Mouse (Mus musculus): ENCODE results near the gene Gys1. TPM values are rescaled to one million over a fixed set of nuclear protein-coding genes. Genes with fewer than 3 reads are reported as not detected.

Gene Gys1
- polyA plus RNA-seq, 1 experiment: 12.4 TPM

- peaks cover 10% of the 10 kb centered on the region for H3K36me3 ChIP-seq (ENCODE audit: control insufficient read depth, insufficient read depth, low read length)
- peak overlapping the region; percentile 74 for H3K4me3 ChIP-seq (ENCODE audit: extremely low read depth, insufficient read depth, insufficient read length)
- WGBS: under 1% methylated on average over 7 of the region's 7 CpGs
- TF ChIP-seq CTCF (IDR thresholded peaks at IDR 0.05; ENCODE audit: extremely low read depth, insufficient read depth, insufficient read length, insufficient replicate concordance) (no peak), POLR2A (IDR thresholded peaks at IDR 0.05; ENCODE audit: low read depth, low read length) (no peak)
- no peaks in the 10 kb centered on the region for H3K27me3 ChIP-seq (ENCODE audit: control insufficient read depth, insufficient read depth, low read length)
- no peak for DNase-seq (ENCODE audit: low read depth in 1 of 2, low spot score in 2 of 2)
- peaks cover 10% of the 10 kb centered on the region; the same call in 1 of the 2 replicates for H3K4me1 ChIP-seq (ENCODE audit: control insufficient read depth, insufficient read depth, insufficient read length)
- peak overlapping the region; percentile 72 for H3K27ac ChIP-seq (ENCODE audit: insufficient read depth, low read length)
Measured at GRCm38 (mm10) chr7:45433835-45434202, 825 bp upstream of the Gys1 start.

GRCm38 (mm10) chr7:45435038-45435437, 394 bp downstream of the Gys1 start:
- H3K4me1 ChIP-seq (ENCODE audit: control insufficient read depth, insufficient read depth, insufficient read length): peaks cover 10% of the 10 kb centered on the region; the same call in 1 of the 2 replicates
- no peaks in the 10 kb centered on the region for H3K27me3 ChIP-seq (ENCODE audit: control insufficient read depth, insufficient read depth, low read length)
- H3K27ac ChIP-seq (ENCODE audit: insufficient read depth, low read length): no peak overlapping the region
- DNase-seq (ENCODE audit: low read depth in 1 of 2, low spot score in 2 of 2): no peak
- 6% methylated on average over 16 of the region's 16 CpGs for WGBS
- H3K4me3 ChIP-seq (ENCODE audit: extremely low read depth, insufficient read depth, insufficient read length): peak overlapping the region; percentile 61
- TF ChIP-seq POLR2A (IDR thresholded peaks at IDR 0.05; ENCODE audit: low read depth, low read length): no peak
- TF ChIP-seq CTCF (IDR thresholded peaks at IDR 0.05; ENCODE audit: extremely low read depth, insufficient read depth, insufficient read length, insufficient replicate concordance): no peak
- peaks cover 6% of the 10 kb centered on the region for H3K36me3 ChIP-seq (ENCODE audit: control insufficient read depth, insufficient read depth, low read length)

- no peak overlapping the region for H3K4me3 ChIP-seq (ENCODE audit: extremely low read depth, insufficient read depth, insufficient read length)
- H3K4me1 ChIP-seq (ENCODE audit: control insufficient read depth, insufficient read depth, insufficient read length): peaks cover 10% of the 10 kb centered on the region; the same call in 1 of the 2 replicates
- H3K27ac ChIP-seq (ENCODE audit: insufficient read depth, low read length): no peak overlapping the region
- no peak for DNase-seq (ENCODE audit: low read depth in 1 of 2, low spot score in 2 of 2)
- 97% methylated on average over 5 of the region's 5 CpGs for WGBS
- TF ChIP-seq POLR2A (IDR thresholded peaks at IDR 0.05; ENCODE audit: low read depth, low read length) (no peak), CTCF (IDR thresholded peaks at IDR 0.05; ENCODE audit: extremely low read depth, insufficient read depth, insufficient read length, insufficient replicate concordance) (no peak)
- no peaks in the 10 kb centered on the region for H3K27me3 ChIP-seq (ENCODE audit: control insufficient read depth, insufficient read depth, low read length)
- H3K36me3 ChIP-seq (ENCODE audit: control insufficient read depth, insufficient read depth, low read length): 0 out of 2 replicates have a peak, but pooled peaks cover 2% of the 10 kb centered on the region
Measured at GRCm38 (mm10) chr7:45436444-45436843, 1.8 kb downstream of the Gys1 start.

- no peak for TF ChIP-seq CTCF (IDR thresholded peaks at IDR 0.05; ENCODE audit: extremely low read depth, insufficient read depth, insufficient read length, insufficient replicate concordance)
- no peak for TF ChIP-seq POLR2A (IDR thresholded peaks at IDR 0.05; ENCODE audit: low read depth, low read length)
- Histone ChIP-seq H3K27ac (ENCODE audit: insufficient read depth, low read length) (no peak overlapping the region), H3K4me3 (ENCODE audit: extremely low read depth, insufficient read depth, insufficient read length) (no peak overlapping the region), H3K4me1 (ENCODE audit: control insufficient read depth, insufficient read depth, insufficient read length) (peaks cover 10% of the 10 kb centered on the region; the same call in 1 of the 2 replicates), H3K27me3 (ENCODE audit: control insufficient read depth, insufficient read depth, low read length) (no peaks in the 10 kb centered on the region), H3K36me3 (ENCODE audit: control insufficient read depth, insufficient read depth, low read length) (0 out of 2 replicates have a peak, but pooled peaks cover 2% of the 10 kb centered on the region)
- no peak for DNase-seq (ENCODE audit: low read depth in 1 of 2, low spot score in 2 of 2)
- 86% methylated on average over 6 of the region's 6 CpGs for WGBS
Measured at GRCm38 (mm10) chr7:45437046-45437445, 2.4 kb downstream of the Gys1 start.

- Histone ChIP-seq H3K27ac (ENCODE audit: insufficient read depth, low read length) (no peak within 1 kb of the TSS), H3K27me3 (ENCODE audit: control insufficient read depth, insufficient read depth, low read length) (no peaks in the 10 kb centered on the region), H3K4me1 (ENCODE audit: control insufficient read depth, insufficient read depth, insufficient read length) (peaks cover 10% of the 10 kb centered on the region; the same call in 1 of the 2 replicates), H3K4me3 (ENCODE audit: extremely low read depth, insufficient read depth, insufficient read length) (no peak within 1 kb of the TSS), H3K36me3 (ENCODE audit: control insufficient read depth, insufficient read depth, low read length) (0 out of 2 replicates have a peak, but pooled peaks cover 2% of the 10 kb centered on the region)
- TF ChIP-seq POLR2A (IDR thresholded peaks at IDR 0.05; ENCODE audit: low read depth, low read length) (no peak), CTCF (IDR thresholded peaks at IDR 0.05; ENCODE audit: extremely low read depth, insufficient read depth, insufficient read length, insufficient replicate concordance) (no peak)
- WGBS: 74% methylated on average over 19 of the region's 19 CpGs
- DNase-seq (ENCODE audit: low read depth in 1 of 2, low spot score in 2 of 2): no peak
Measured at GRCm38 (mm10) chr7:45437521-45438276, 3.1 kb downstream of the Gys1 start, which contains the start of gene Ruvbl2. TSS of gene Ruvbl2 (minus strand) at chr7:45438096.

GRCm38 (mm10) chr7:45443526-45444420, 9.1 kb downstream of the Gys1 start:
- TF ChIP-seq POLR2A (IDR thresholded peaks at IDR 0.05; ENCODE audit: low read depth, low read length) (no peak), CTCF (IDR thresholded peaks at IDR 0.05; ENCODE audit: extremely low read depth, insufficient read depth, insufficient read length, insufficient replicate concordance) (no peak)
- WGBS: 86% methylated on average over 22 of the region's 22 CpGs
- Histone ChIP-seq H3K4me1 (ENCODE audit: control insufficient read depth, insufficient read depth, insufficient read length) (no peaks in the 10 kb centered on the region), H3K36me3 (ENCODE audit: control insufficient read depth, insufficient read depth, low read length) (0 out of 2 replicates have a peak, but pooled peaks cover 3% of the 10 kb centered on the region), H3K4me3 (ENCODE audit: extremely low read depth, insufficient read depth, insufficient read length) (no peak overlapping the region), H3K27ac (ENCODE audit: insufficient read depth, low read length) (no peak overlapping the region), H3K27me3 (ENCODE audit: control insufficient read depth, insufficient read depth, low read length) (no peaks in the 10 kb centered on the region)
- no peak for DNase-seq (ENCODE audit: low read depth in 1 of 2, low spot score in 2 of 2)
